Mouse (Mus musculus): ENCODE measurements around the gene Serhl.
A peak's percentile ranks its signal among the peaks of the same experiment; 100 is the strongest.

- peak; percentile 68 for TF ChIP-seq CTCF (conservative IDR thresholded peaks at IDR 0.05; ENCODE audit: low read length)
- TF ChIP-seq NANOG (IDR thresholded peaks at IDR 0.05; ENCODE audit: borderline replicate concordance, low read length), result no peak
These were observed 31.8 kb upstream of the Serhl start for GRCm38 (mm10) chr15:83057533-83057932.

Data from E14TG2a.4 (cell line).